Mouse (Mus musculus) cerebellum, adult 9-10 months (tissue): Measurements from ENCODE around the gene Hist2h2ac.
A peak's percentile ranks its signal among the peaks of the same experiment; 100 is the strongest.
"Not testable (repeated sequence)": the region's sequence is repeated elsewhere in the genome, so short reads cannot be mapped to it uniquely, and the experiment has no call there.

Experiments used
- DNase-seq: peaks from one replicate; pipeline ENCODE4 v3.0.0; 2022

Gene Hist2h2ac

GRCm38 (mm10) chr3:96248141-96249033 lies 27.7 kb upstream of the Hist2h2ac start:
- DNase-seq = no peak

- peak; percentile 59 for DNase-seq
Measured at GRCm38 (mm10) chr3:96247356-96248140, 26.9 kb upstream of the Hist2h2ac start.

DNA sequence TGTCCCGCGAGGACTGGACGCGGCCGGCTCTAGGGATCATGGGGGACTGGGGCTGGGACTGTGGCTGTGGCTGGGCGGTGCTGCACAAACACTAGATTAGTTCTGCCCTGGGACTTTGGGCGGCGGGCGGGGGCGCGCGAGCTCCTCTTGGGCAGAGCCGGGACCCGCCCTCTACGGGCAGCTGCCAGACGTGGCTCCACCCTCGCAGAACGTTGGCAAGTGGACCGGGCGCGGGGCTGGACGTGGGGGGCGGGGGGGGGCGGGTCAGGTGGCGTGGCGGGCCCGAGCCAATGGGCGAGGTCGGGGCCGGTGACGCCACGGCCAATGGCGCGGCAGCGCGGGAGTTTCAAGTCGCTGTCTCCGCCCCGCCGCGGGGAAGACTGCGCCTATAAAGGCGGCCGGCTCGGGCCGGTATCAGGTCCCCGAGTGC lies 25.8 kb upstream of the Hist2h2ac start, which contains the start of gene Hist2h3c1:
TSS of gene Hist2h3c1 (plus strand) at position 259 of the 430 bp plus-strand sequence.
- not testable (repeated sequence) for DNase-seq

DNA sequence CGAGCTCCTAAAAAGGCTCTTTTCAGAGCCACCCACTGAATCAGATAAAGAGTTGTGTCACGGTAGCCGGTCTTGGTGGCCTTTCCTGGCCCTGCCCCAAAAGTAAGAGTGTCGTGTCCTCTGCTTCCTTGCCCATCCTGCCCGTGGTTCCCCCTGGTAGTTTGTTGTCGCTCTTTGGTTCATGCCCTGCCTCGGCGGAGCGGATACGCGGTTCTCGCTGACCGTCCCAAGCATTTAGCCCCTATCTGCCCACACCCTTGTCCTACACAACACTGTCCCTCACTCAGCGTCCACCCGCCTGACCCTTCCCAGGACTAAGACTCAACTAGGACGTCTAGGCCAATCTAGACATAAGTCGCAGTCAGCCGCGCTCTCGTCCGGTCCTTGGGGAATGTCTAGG lies 25.3 kb upstream of the Hist2h2ac start:
- DNase-seq = not testable (repeated sequence)

- DNase-seq = peak; percentile 92
Measured at GRCm38 (mm10) chr3:96245003-96245886, 24.6 kb upstream of the Hist2h2ac start, which contains the start of gene Hist2h2aa1. Gene Hist2h2aa1 (plus strand): TSS chr3:96245497.

GRCm38 (mm10) chr3:96243921-96244572 lies 23.4 kb upstream of the Hist2h2ac start:
- no peak for DNase-seq

GRCm38 (mm10) chr3:96240799-96241197 lies 20.1 kb upstream of the Hist2h2ac start:
- no peak for DNase-seq

- peak; percentile 96 for DNase-seq
Measured at GRCm38 (mm10) chr3:96239949-96240798, 19.5 kb upstream of the Hist2h2ac start, which contains the start of gene Hist2h2aa2. Gene Hist2h2aa2 (minus strand): TSS chr3:96240276.

GRCm38 (mm10) chr3:96238954-96239793 lies 18.5 kb upstream of the Hist2h2ac start, which contains the start of gene Hist2h3c2:
Gene Hist2h3c2 (minus strand): TSS chr3:96239127.
- peak; percentile 68 for DNase-seq

DNA sequence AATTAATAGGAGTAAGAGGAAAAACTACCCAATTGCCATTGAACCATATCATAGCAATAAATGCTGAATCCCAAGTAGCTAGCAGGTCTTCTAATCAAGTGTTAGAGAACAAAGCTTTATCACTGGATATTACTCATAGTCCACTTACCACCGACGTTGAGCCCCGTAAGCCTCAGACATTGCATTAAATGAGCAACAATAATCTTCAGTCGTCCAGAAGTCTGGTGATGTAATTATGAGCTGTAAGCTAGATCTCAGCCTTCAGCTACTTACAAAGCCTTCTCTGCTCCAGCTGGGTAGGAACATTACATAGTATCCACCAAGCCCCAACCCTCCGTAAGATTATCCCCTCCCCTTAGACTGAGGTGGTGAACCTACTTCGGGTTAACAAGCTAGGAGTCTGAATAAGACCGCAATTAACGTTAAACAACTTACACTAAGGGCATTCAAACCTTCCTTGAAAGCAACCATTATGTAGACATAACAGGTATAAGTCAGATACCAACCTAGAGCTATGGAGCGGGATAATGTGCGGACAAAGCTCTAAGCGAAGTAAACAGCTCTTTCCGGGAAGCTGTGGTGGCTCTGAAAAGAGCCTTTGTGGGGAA lies 17.3 kb upstream of the Hist2h2ac start:
- DNase-seq = no peak

DNA sequence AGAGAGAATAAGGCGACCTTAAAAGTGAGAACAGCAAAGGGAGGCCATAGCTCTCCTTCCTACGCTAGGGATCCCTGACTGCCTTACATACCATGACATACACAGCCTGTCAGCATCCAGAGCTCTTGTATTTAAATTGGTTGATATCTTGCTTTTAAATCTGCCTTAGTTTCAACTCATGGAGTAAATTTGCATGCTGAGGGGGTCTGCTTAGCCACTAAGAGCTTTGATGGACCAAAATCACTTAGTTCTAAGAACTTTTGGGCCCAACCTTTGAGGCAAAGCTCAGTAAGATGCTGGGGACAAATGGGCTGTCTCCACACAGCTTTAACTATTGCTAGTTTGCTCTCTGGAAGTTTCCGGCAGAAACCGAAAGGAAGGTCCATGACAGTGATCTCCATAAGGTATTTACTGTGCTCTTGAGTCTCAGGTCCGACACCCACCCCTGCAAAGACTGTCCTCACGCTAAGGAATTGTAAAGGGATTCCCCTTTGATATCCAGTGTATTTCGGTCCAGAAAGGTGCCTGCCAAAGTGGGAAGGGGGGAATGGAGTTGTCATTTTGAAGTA lies 16.7 kb upstream of the Hist2h2ac start:
- no peak for DNase-seq

GRCm38 (mm10) chr3:96236834-96237334 lies 16.2 kb upstream of the Hist2h2ac start:
- no peak for DNase-seq

DNA sequence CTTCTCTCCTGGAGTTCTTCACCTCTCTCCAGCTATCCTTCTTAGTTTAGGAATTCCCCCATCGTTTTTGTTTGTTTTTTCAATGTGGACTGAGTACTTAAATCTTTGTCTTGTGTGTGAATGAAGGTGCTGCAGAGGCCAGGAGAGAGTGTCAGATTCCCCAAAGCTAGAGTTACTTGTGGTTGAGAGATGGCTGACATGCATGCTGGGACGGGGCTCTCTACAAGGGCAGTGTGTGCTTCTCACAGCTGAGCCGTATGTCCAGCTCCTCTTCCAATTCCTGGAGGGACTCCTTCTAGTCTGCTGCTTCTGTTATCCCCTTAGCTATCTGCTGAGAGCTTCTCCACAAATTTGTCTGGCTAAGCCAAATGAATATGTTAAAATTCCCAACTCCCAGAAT lies 15.2 kb upstream of the Hist2h2ac start:
- DNase-seq = no peak

GRCm38 (mm10) chr3:96234914-96235313 lies 14.2 kb upstream of the Hist2h2ac start:
- DNase-seq = no peak

DNA sequence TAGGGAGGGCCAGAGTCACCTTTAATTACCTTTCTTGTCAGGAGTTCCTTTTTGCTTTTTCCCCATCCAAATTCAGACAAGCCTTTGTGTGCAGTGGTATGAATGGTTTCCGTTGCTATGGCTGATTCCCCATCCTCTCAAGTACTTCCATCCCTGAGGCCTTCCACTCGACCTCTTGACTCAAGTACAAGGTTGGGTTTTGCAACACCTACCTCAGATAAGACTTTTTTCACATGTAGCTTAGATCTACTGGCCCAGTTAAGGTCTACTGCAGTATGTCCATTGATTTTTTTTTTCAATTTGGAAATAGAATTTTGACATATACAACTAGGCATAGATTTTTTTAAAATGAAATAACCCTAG lies 11.1 kb upstream of the Hist2h2ac start:
- DNase-seq = no peak

DNA sequence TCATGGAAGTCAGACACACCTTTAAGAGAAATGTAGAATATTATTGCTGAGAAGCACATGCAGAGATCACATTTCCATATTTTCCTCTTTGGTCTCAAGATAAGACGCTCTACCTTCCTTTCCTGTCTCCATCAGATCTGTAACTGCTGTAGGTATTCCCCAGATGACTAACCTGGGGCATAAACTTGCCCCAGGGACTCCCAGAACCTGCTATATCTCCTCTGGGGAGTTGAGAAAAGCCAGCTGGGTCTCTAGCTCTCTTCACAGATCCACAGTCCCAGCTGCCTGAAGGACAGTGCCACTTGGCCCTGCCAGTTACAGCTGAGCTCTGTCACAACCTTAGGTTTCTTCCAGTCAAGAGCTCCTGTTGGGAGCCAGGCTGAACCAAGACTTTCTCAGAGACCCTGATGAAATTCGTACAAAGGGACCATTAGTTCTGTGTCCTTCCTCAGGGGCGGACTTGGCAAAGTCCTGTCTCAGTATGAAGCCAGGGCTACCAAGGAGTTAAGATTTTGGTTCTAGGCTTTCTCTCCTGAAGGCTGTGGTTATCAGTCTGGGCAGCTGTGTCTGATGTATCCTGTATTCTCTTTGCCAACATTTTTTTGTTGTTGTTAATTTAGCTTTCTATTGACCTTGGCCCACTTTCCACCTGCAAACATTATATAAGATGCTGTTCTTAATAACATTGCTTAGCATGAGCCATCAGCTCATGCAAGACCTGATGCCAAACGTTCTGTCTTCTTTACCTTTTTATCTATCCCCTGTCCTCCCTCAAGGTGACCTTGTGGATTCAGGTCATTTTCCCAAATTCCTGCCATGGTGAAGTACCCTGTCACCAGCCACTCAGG lies 10.5 kb upstream of the Hist2h2ac start:
- no peak for DNase-seq

GRCm38 (mm10) chr3:96230404-96230803 lies 9.7 kb upstream of the Hist2h2ac start:
- DNase-seq = no peak

GRCm38 (mm10) chr3:96228828-96229227 lies 8.1 kb upstream of the Hist2h2ac start:
- DNase-seq = no peak
